Mouse (Mus musculus): ENCODE results near the gene Atg14. TPM values are rescaled to one million over a fixed set of nuclear protein-coding genes. Genes with fewer than 3 reads are reported as not detected.

Gene Atg14
- total and polyA plus RNA-seq, 3 experiments: 3.2 to 9.4 (median 3.6) TPM

DNA sequence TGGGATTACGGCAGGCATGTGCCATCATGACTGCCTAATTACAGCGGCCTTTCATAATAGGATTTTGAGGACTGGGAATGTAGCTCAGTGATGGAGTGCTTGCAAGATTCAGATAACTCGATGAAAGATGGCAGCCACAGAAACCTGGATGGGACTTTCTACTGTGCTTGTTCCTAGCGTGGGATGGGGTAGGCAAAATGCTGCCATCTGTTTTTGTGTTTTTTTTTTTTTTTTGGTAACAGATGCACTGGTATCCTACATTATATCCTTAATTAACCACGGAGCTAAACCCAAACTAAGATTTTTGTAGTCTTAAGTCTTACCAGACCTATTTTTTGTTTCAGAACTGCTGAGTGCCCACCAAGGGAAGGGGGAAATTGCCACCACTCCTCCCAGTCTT lies 44.6 kb downstream of the Atg14 start:
- dilution Hi-C loops (cut with MboI; ENCODE audit: extremely low pct_ligation_motif_present, extremely low pct_unique_long_range_greater_than_20kb, low sequenced_read_pairs): no loop called here

DNA sequence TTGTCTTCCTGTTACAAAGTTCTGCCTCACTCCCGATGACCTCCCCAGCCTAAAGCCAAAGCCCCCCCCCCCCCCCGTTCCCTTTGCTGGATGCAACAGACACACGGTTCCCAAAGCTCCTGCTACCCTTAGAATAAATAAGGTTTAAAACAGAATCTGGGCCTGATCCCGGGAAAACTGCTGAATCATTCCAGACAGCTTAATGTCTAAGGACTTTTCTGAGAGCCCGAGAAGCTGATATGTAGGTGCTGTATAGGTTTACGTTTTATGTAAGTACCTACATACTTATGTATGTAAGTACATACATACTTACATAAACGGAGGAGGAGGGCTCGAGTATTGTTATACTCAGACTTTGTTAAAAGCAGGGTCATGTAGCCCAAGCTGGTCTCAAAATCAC lies 45.1 kb downstream of the Atg14 start:
- no peaks in the 10 kb centered on the region for H3K4me1 ChIP-seq (ENCODE audit: control insufficient read depth in 1 of 2, insufficient read depth in 2 of 2)
- in situ Hi-C loops (cut with MboI; ENCODE audit: low pct_ligation_motif_present, low pct_unique_long_range_greater_than_20kb, low sequenced_read_pairs): no loop called here
- dilution Hi-C loops (cut with MboI; ENCODE audit: extremely low pct_ligation_motif_present, extremely low pct_unique_long_range_greater_than_20kb, low sequenced_read_pairs): no loop called here

More for the DNA sequence above, 44.6 kb downstream of the Atg14 start:
- H3K27me3 ChIP-seq (replicated peaks): no peaks in the 10 kb centered on the region
- H3K27ac ChIP-seq (ENCODE audit: insufficient read depth, low read depth): no peak overlapping the region
- TF ChIP-seq HCFC1 (IDR thresholded peaks at IDR 0.05; ENCODE audit: low read depth, low read length) (no peak), MAX (IDR thresholded peaks at IDR 0.05; ENCODE audit: low read length) (no peak), ZC3H11A (IDR thresholded peaks at IDR 0.05; ENCODE audit: low read depth, low read length) (no peak), MYC (IDR thresholded peaks at IDR 0.05; ENCODE audit: low read depth, low read length) (no peak), EP300 (IDR thresholded peaks at IDR 0.05; ENCODE audit: low read length) (no peak), MAZ (IDR thresholded peaks at IDR 0.05; ENCODE audit: low read depth, low read length) (no peak), ELF1 (IDR thresholded peaks at IDR 0.05; ENCODE audit: low read depth, low read length) (no peak), GABPA (IDR thresholded peaks at IDR 0.05; ENCODE audit: insufficient replicate concordance, low read depth, low read length) (no peak), IRF4 (IDR thresholded peaks at IDR 0.05; ENCODE audit: low read depth, low read length) (no peak)
- H3K9me3 ChIP-seq (replicated peaks; ENCODE audit: low read length): no peaks in the 10 kb centered on the region
- no peak overlapping the region for H3K4me2 ChIP-seq (ENCODE audit: insufficient read depth, low read depth, poor library complexity, severe bottlenecking)
- DNase-seq (ENCODE audit: extremely low read depth): no peak
- in situ Hi-C loops (cut with MboI; ENCODE audit: low pct_ligation_motif_present, low pct_unique_long_range_greater_than_20kb, low sequenced_read_pairs): no loop called here
- no peak overlapping the region for H3K4me3 ChIP-seq (replicated peaks in 1 of 3; ENCODE audit: low read depth in 2 of 3, low read length in 2 of 3, poor library complexity in 1 of 3)
- H3K9ac ChIP-seq (ENCODE audit: insufficient read depth, low read depth): no peak overlapping the region
- 0 out of 2 replicates have a peak, but pooled peaks cover 2% of the 10 kb centered on the region for H3K79me2 ChIP-seq (replicated peaks; ENCODE audit: control insufficient read depth, extremely low read depth, insufficient read depth, poor library complexity, severe bottlenecking)
- H3K4me1 ChIP-seq (ENCODE audit: control insufficient read depth in 1 of 2, insufficient read depth in 2 of 2): no peaks in the 10 kb centered on the region
- peaks cover 15 to 60% of the 10 kb centered on the region in 2 experiments for H3K36me3 ChIP-seq (replicated peaks in 1 of 2; ENCODE audit: control insufficient read depth in 1 of 2, insufficient read depth in 1 of 2, low read length in 1 of 2)

DNA sequence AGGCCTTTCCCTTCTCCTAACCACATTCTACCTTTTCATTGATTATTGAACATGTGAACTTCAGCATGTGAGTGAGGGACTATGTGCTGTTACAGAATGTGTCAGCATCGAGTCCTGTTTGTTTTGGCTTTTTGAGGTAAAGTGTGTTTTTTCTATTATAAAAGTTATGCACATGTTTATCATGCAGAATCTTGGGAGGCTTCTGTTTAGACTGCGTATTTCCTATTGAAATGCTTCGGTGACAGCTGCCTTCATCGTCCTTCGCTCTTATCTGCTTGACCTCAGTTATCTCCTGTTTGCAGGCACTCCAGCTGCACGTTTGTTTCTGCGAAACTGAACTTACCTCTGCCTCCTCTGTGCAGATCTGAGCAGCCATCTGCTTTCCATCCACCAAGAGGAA lies 48.1 kb downstream of the Atg14 start:
- Histone ChIP-seq H3K36me3 (replicated peaks in 1 of 2; ENCODE audit: control insufficient read depth in 1 of 2, insufficient read depth in 1 of 2, low read length in 1 of 2) (peaks cover 0 to 58% of the 10 kb centered on the region in 2 experiments), H3K4me3 (replicated peaks in 1 of 3; ENCODE audit: low read depth in 2 of 3, low read length in 2 of 3, poor library complexity in 1 of 3) (no peak overlapping the region), H3K27me3 (replicated peaks) (no peaks in the 10 kb centered on the region), H3K4me1 (ENCODE audit: control insufficient read depth in 1 of 2, insufficient read depth in 2 of 2) (no peaks in the 10 kb centered on the region), H3K4me2 (ENCODE audit: insufficient read depth, low read depth, poor library complexity, severe bottlenecking) (no peak overlapping the region), H3K9me3 (replicated peaks; ENCODE audit: low read length) (no peaks in the 10 kb centered on the region), H3K27ac (ENCODE audit: insufficient read depth, low read depth) (no peak overlapping the region), H3K79me2 (replicated peaks; ENCODE audit: control insufficient read depth, extremely low read depth, insufficient read depth, poor library complexity, severe bottlenecking) (peaks cover 2% of the 10 kb centered on the region; the same call in 1 of the 2 replicates), H3K9ac (ENCODE audit: insufficient read depth, low read depth) (no peak overlapping the region)
- dilution Hi-C loops (cut with MboI; ENCODE audit: extremely low pct_ligation_motif_present, extremely low pct_unique_long_range_greater_than_20kb, low sequenced_read_pairs): no loop called here
- no peak for TF ChIP-seq MAX (IDR thresholded peaks at IDR 0.05; ENCODE audit: low read length)
- no peak for TF ChIP-seq SMC3 (IDR thresholded peaks at IDR 0.05; ENCODE audit: low read depth, low read length)
- no peak for TF ChIP-seq NRF1 (IDR thresholded peaks at IDR 0.05; ENCODE audit: low read depth, low read length)
- no peak for TF ChIP-seq SIN3A (IDR thresholded peaks at IDR 0.05; ENCODE audit: low read length)
- no peak for TF ChIP-seq E2F4 (IDR thresholded peaks at IDR 0.05; ENCODE audit: insufficient replicate concordance, low read depth, low read length)
- no peak for TF ChIP-seq MAZ (IDR thresholded peaks at IDR 0.05; ENCODE audit: low read depth, low read length)
- TF ChIP-seq TBP (conservative IDR thresholded peaks at IDR 0.05; ENCODE audit: low read depth, low read length): no peak
- in situ Hi-C loops (cut with MboI; ENCODE audit: low pct_ligation_motif_present, low pct_unique_long_range_greater_than_20kb, low sequenced_read_pairs): no loop called here
- DNase-seq (ENCODE audit: extremely low read depth): no peak

More for the DNA sequence above, 45.1 kb downstream of the Atg14 start:
- H3K36me3 ChIP-seq (replicated peaks in 1 of 2; ENCODE audit: control insufficient read depth in 1 of 2, insufficient read depth in 1 of 2, low read length in 1 of 2): peaks cover 12 to 63% of the 10 kb centered on the region in 2 experiments
- DNase-seq (ENCODE audit: extremely low read depth): no peak
- 0 out of 2 replicates have a peak, but pooled peaks cover 2% of the 10 kb centered on the region for H3K79me2 ChIP-seq (replicated peaks; ENCODE audit: control insufficient read depth, extremely low read depth, insufficient read depth, poor library complexity, severe bottlenecking)
- H3K4me3 ChIP-seq (replicated peaks in 1 of 3; ENCODE audit: low read depth in 2 of 3, low read length in 2 of 3, poor library complexity in 1 of 3): no peak overlapping the region
- H3K27me3 ChIP-seq (replicated peaks): no peaks in the 10 kb centered on the region
- H3K27ac ChIP-seq (ENCODE audit: insufficient read depth, low read depth): no peak overlapping the region
- no peak for TF ChIP-seq CHD2 (IDR thresholded peaks at IDR 0.05; ENCODE audit: low read length)
- no peak for TF ChIP-seq ELF1 (IDR thresholded peaks at IDR 0.05; ENCODE audit: low read depth, low read length)
- TF ChIP-seq POLR2A (IDR thresholded peaks at IDR 0.05; ENCODE audit: low read depth, low read length): no peak
- no peak for TF ChIP-seq IRF4 (IDR thresholded peaks at IDR 0.05; ENCODE audit: low read depth, low read length)
- no peak for TF ChIP-seq MAFK (IDR thresholded peaks at IDR 0.05; ENCODE audit: insufficient replicate concordance, low read length)
- TF ChIP-seq USF1 (IDR thresholded peaks at IDR 0.05; ENCODE audit: low read depth, low read length): no peak
- TF ChIP-seq UBTF (IDR thresholded peaks at IDR 0.05; ENCODE audit: low read depth, low read length): no peak
- no peak for TF ChIP-seq NRF1 (IDR thresholded peaks at IDR 0.05; ENCODE audit: low read depth, low read length)
- TF ChIP-seq ZMIZ1 (IDR thresholded peaks at IDR 0.05; ENCODE audit: low read depth, low read length): no peak
- TF ChIP-seq MAX (IDR thresholded peaks at IDR 0.05; ENCODE audit: low read length): no peak
- H3K4me2 ChIP-seq (ENCODE audit: insufficient read depth, low read depth, poor library complexity, severe bottlenecking): no peak overlapping the region
- H3K9me3 ChIP-seq (replicated peaks; ENCODE audit: low read length): no peaks in the 10 kb centered on the region
- H3K9ac ChIP-seq (ENCODE audit: insufficient read depth, low read depth): no peak overlapping the region
